Mouse (Mus musculus) embryonic fibroblast, embryonic 13.5 days (primary cell): Measurements from ENCODE around the gene Nr2c2ap.

Experiments used
- CTCF ChIP-seq: IDR thresholded peaks from 2 replicates; pipeline ENCODE4 v1.5.1; 2011; ENCODE audit warnings: mild to moderate bottlenecking, control low read depth, low read length, moderate library complexity, borderline replicate concordance; ENCODE audit not compliant: insufficient read depth
- POLR2A ChIP-seq: IDR thresholded peaks from 2 replicates; pipeline ENCODE4 v1.6.1; 2011; ENCODE audit warnings: low read depth, mild to moderate bottlenecking, control low read depth, low read length, moderate library complexity

GRCm38 (mm10) chr8:70174079-70174478 is 42.9 kb downstream of the Nr2c2ap start:
- TF ChIP-seq CTCF = no peak
- TF ChIP-seq POLR2A = no peak
